Mouse (Mus musculus): Measurements from ENCODE around the gene Wdfy3. TPM values are rescaled to one million over a fixed set of nuclear protein-coding genes. Genes with fewer than 3 reads are reported as not detected.
"Not testable (repeated sequence)": the region's sequence is repeated elsewhere in the genome, so short reads cannot be mapped to it uniquely, and the experiment has no call there.

The Wdfy3 gene
- polyA plus RNA-seq, 1 experiment from 2014 or later, result 17.2 TPM

DNA sequence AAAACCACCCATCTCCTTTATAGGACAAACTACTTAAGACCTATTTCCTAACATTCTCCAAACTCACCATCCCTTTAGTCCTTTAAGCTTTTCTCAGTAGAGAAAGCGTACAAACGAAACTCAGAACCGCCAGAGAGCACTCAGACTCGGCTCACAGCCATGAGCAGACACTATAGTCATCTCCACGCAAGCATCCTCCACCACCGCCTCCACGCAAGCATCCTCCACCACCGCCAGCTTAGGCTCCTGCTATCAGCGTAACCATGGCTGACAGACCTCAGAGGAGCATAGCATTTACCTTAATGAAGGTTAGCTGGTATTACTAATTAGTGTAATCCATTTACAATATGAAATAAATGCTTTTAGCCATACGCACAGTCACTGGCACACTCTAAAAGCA lies 81.2 kb downstream of the Wdfy3 start:
- 95% methylated on average over 10 of the region's 10 CpGs for WGBS
- no peak for DNase-seq (ENCODE audit: low spot score)

DNA sequence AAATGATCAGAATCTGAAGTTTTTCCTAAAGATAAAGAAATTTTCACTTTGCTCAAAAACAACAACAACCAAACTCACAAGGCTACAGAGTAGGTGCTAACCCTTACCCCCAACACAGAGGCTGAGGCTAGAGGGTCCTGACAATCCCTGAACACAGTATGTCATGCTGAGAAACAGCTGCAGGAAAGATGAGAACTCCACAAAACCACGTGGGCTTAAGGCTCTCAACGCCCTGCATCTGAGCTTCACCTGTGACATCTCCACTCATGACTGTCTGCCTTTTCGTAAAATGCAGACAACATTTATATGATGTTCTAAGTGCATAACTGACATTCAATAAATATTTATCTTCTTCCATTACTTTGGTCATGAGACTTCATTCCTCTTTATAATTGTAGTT lies 83.0 kb downstream of the Wdfy3 start:
- H3K27me3 ChIP-seq (replicated peaks; ENCODE audit: low read depth, poor library complexity, severe bottlenecking), result no peaks in the 10 kb centered on the region
- 75% methylated on average over 3 of the region's 3 CpGs for WGBS
- H3K27ac ChIP-seq (replicated peaks), result no peak overlapping the region
- no peaks in the 10 kb centered on the region for H3K9me3 ChIP-seq
- no peak overlapping the region for H3K4me3 ChIP-seq
- H3K36me3 ChIP-seq (replicated peaks), result peaks cover 18% of the 10 kb centered on the region
- peaks cover 10% of the 10 kb centered on the region for H3K4me1 ChIP-seq
- no peak for DNase-seq (ENCODE audit: low spot score)

More for the DNA sequence above, 81.2 kb downstream of the Wdfy3 start:
- Histone ChIP-seq H3K4me3 (no peak overlapping the region), H3K4me1 (peaks cover 10% of the 10 kb centered on the region), H3K36me3 (replicated peaks) (peaks cover 13% of the 10 kb centered on the region; the same call in 1 of the 2 replicates), H3K27me3 (replicated peaks; ENCODE audit: low read depth, poor library complexity, severe bottlenecking) (no peaks in the 10 kb centered on the region), H3K27ac (replicated peaks) (no peak overlapping the region), H3K9me3 (no peaks in the 10 kb centered on the region)

DNA sequence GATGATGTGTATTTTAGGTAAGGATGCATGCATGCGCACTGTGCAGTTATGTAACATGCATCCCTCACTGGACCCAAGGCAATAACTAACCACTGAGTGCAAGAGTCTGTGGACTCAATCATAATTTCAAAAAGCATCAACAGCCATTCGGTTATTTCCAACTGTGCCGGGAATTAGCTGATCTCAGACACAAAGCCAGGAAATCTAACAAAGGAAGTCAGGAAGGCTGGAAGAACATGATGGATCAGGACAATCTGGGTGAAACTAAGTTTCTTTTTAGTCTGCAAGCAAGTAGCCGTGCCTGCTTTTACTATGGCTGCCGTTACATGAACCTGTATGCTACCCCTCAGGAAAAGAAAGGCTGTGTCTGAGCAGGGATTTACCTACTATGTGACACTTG lies 87.5 kb downstream of the Wdfy3 start:
- Histone ChIP-seq H3K4me3 (no peak overlapping the region), H3K27ac (replicated peaks) (no peak overlapping the region), H3K36me3 (replicated peaks) (peaks cover 51% of the 10 kb centered on the region), H3K9me3 (no peaks in the 10 kb centered on the region), H3K27me3 (replicated peaks; ENCODE audit: low read depth, poor library complexity, severe bottlenecking) (no peaks in the 10 kb centered on the region), H3K4me1 (no peaks in the 10 kb centered on the region)
- WGBS, result 87% methylated on average over 5 of the region's 5 CpGs
- no peak for DNase-seq (ENCODE audit: low spot score)

DNA sequence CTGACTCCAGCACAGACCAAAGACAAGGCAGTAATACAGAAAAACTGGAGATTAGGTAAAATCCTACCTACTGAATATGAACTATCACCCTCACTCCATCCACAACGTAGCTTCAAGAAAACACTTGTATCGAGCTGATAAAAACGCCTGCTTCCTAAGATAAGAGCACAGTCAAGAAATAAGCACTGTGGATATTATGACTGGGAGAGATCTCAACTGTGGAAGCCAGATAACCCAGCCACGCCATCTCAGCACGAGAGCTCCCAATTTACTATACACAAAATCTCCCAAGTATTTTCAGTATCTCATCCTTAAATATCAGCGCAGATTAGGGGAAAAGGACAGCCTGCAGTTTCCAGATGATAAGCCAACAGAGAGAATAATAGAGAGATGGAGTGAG lies 90.1 kb downstream of the Wdfy3 start:
- WGBS, result 95% methylated on average over 6 of the region's 6 CpGs
- H3K4me1 ChIP-seq, result no peaks in the 10 kb centered on the region
- no peaks in the 10 kb centered on the region for H3K27me3 ChIP-seq (replicated peaks; ENCODE audit: low read depth, poor library complexity, severe bottlenecking)
- DNase-seq (ENCODE audit: low spot score), result no peak
- no peak overlapping the region for H3K27ac ChIP-seq (replicated peaks)
- H3K4me3 ChIP-seq, result no peak overlapping the region
- H3K9me3 ChIP-seq, result no peaks in the 10 kb centered on the region
- H3K36me3 ChIP-seq (replicated peaks), result peaks cover 57% of the 10 kb centered on the region

DNA sequence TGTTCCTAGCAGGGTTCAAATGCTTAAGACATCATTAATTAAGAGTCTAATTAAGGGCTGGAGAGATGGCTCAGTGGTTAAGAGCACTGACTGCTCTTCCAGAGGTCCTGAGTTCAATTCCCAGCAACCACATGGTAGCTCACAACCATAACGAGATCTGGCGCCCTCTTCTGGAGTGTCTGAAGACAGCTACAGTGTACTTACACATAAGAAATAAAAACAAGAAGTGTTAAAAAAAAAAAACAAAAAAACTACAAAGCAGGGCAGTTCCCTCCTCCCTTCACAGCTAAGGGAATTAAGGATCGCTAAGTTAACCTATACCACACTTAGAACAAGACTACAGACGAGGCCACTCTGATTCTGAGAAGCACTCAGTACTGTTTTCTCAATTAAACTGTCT lies 97.1 kb downstream of the Wdfy3 start:
- H3K9me3 ChIP-seq; H3K4me3 ChIP-seq; H3K27me3 ChIP-seq (replicated peaks; ENCODE audit: low read depth, poor library complexity, severe bottlenecking); DNase-seq (ENCODE audit: low spot score); H3K27ac ChIP-seq (replicated peaks): not testable (repeated sequence)
- Histone ChIP-seq H3K4me1 (peaks cover 27% of the 10 kb centered on the region), H3K36me3 (replicated peaks) (peaks cover 39% of the 10 kb centered on the region)
- WGBS, result 74% methylated on average over 4 of the region's 4 CpGs

DNA sequence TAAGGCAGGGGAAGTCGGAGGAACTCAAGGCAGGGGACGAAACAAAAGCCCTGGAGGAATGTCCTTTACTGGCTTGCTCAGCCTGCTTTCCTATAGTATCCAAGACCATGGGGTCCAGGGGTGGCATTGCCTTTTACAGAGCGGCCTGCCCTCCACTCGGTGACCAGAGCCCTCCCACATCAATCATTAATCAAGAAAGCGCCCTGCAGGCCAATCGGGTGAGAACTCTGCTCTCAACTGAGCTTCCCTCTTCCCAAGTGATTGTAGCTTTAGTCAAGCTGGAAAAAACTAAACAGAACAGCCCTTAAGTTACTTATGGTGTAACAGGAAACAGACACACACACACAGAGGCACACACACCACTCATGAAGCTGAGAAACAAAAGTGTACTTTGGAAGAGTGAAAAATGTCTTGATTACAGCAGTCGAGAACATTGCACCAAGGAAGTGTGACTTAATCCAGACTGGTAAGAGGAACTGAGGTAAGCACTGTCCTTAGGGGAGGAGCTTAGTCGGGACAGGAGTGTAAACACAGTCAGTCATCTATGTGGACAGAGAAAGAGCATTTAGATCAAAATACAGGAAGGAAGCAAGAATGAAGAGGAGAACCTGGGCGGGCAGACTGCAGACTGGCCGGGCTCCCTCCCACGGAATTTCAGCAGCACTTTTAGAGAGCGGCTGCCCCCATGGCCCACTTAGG lies 101.4 kb downstream of the Wdfy3 start:
- H3K9me3 ChIP-seq, result no peaks in the 10 kb centered on the region
- DNase-seq (ENCODE audit: low spot score), result peak; percentile 35
- WGBS, result 42% methylated on average over 12 of the region's 12 CpGs
- H3K27ac ChIP-seq (replicated peaks), result peak overlapping the region; percentile 60
- H3K27me3 ChIP-seq (replicated peaks; ENCODE audit: low read depth, poor library complexity, severe bottlenecking), result no peaks in the 10 kb centered on the region
- peaks cover 48% of the 10 kb centered on the region for H3K36me3 ChIP-seq (replicated peaks)
- H3K4me1 ChIP-seq, result peaks cover 30% of the 10 kb centered on the region
- no peak overlapping the region for H3K4me3 ChIP-seq

DNA sequence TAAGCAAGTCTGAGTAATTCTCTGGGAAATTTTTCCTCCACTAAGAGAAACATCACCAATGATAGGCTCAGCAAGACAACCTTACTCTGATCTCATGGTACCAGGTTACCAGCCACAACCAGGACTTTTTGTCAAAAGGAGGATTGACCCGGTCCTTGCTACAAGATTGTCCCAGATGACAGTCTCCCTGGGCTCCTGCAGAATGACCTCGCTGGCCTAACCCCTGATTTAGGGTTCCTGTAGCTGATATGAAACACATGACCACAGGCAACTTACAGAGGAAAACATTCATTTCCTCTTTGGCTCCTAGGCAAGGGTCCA lies 101.9 kb downstream of the Wdfy3 start:
- WGBS, result 39% methylated on average over 2 of the region's 2 CpGs
- Histone ChIP-seq H3K27me3 (replicated peaks; ENCODE audit: low read depth, poor library complexity, severe bottlenecking) (no peaks in the 10 kb centered on the region), H3K36me3 (replicated peaks) (peaks cover 53% of the 10 kb centered on the region), H3K4me3 (no peak overlapping the region), H3K27ac (replicated peaks) (peak overlapping the region; percentile 60), H3K9me3 (no peaks in the 10 kb centered on the region), H3K4me1 (peaks cover 30% of the 10 kb centered on the region)
- DNase-seq (ENCODE audit: low spot score), result no peak

DNA sequence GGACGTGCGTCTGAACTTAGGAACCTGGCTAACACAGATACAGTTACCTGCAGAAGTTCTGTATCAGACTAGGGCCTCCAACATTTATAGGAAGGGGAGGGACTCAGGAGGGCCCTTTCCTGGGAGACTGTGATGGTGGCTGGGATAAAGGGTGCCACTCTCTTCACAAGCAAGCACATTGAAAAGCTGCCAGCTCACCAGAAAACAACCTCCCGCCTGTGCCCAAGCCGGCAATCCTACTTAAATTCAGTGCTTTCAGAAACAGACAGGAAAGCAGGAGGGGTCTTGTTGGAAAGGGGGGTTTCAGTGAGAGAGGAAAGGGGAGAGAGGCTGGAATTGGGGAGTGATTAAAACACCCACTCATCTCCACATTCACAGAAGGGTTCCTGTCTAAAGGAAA lies 106.9 kb downstream of the Wdfy3 start:
- no peaks in the 10 kb centered on the region for H3K27me3 ChIP-seq (replicated peaks; ENCODE audit: low read depth, poor library complexity, severe bottlenecking)
- H3K36me3 ChIP-seq (replicated peaks), result peaks cover 68% of the 10 kb centered on the region
- no peak overlapping the region for H3K27ac ChIP-seq (replicated peaks)
- H3K4me1 ChIP-seq, result peaks cover 6% of the 10 kb centered on the region
- DNase-seq (ENCODE audit: low spot score), result no peak
- H3K4me3 ChIP-seq, result no peak overlapping the region
- 91% methylated on average over 4 of the region's 4 CpGs for WGBS
- H3K9me3 ChIP-seq, result no peaks in the 10 kb centered on the region

DNA sequence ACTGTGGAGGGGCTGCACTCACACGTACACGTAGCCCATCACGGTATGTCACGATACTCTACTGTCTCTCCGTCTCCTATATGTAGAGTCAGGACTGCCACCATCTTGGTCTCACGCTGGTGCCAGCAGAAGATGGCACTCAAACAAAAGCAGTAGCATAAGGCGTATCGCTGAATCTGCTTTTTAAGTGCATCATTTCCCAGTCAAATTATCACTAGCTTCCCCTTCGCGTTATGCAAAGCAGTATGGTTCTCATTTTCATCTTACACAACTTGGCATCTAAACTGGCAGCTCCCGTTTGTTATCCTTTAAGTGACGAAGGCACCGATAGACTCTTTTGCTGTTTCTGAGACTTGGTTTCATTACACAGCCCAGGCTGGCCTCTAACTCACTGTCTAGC lies 110.4 kb downstream of the Wdfy3 start:
- Histone ChIP-seq H3K4me3 (no peak overlapping the region), H3K27ac (replicated peaks) (no peak overlapping the region), H3K9me3 (no peaks in the 10 kb centered on the region), H3K27me3 (replicated peaks; ENCODE audit: low read depth, poor library complexity, severe bottlenecking) (no peaks in the 10 kb centered on the region), H3K4me1 (no peaks in the 10 kb centered on the region), H3K36me3 (replicated peaks) (peaks cover 80% of the 10 kb centered on the region)
- WGBS, result 96% methylated on average over 13 of the region's 13 CpGs
- no peak for DNase-seq (ENCODE audit: low spot score)

DNA sequence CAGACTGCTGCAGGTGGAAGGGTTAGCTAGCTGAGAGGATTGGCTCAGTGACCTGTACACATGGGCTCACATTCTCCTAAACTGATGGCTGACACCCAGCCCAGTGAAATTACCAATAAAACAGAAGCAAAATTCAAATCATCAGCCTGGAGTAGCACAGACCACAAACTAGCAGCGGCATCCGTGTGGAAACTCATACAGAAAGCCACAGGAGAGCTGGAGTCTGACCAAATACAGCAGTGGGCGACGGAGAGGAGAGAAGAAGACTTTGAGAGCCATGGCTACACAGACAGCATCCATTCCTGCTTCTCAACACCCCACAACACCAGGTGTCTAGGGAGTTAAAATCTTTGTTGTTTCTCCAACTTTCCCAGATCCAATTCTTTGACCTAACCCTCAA lies 110.8 kb downstream of the Wdfy3 start:
- 96% methylated on average over 4 of the region's 4 CpGs for WGBS
- Histone ChIP-seq H3K4me1 (no peaks in the 10 kb centered on the region), H3K27ac (replicated peaks) (no peak overlapping the region), H3K36me3 (replicated peaks) (peaks cover 84% of the 10 kb centered on the region), H3K9me3 (no peaks in the 10 kb centered on the region), H3K4me3 (no peak overlapping the region), H3K27me3 (replicated peaks; ENCODE audit: low read depth, poor library complexity, severe bottlenecking) (no peaks in the 10 kb centered on the region)
- DNase-seq (ENCODE audit: low spot score), result no peak

DNA sequence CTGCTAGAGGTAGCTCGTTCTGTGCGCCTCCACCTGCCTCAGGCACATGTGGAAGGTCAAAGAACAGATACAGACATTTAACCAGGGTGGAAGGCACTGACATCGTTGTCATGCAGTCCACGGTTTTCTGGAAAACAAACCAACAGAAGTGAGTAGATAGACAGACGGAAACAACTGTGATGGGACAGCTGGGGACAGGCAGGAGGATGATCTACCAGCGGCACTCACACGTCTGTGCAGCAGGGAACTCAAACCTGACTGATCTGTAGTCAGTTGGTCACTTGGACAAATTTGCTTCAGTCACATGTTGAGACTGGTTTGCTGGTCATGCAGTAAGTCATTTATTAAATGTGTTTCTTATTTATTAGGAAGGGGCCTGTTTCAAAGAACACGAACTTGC lies 112.3 kb downstream of the Wdfy3 start:
- H3K27ac ChIP-seq (replicated peaks), result no peak overlapping the region
- no peaks in the 10 kb centered on the region for H3K4me1 ChIP-seq
- no peaks in the 10 kb centered on the region for H3K9me3 ChIP-seq
- H3K27me3 ChIP-seq (replicated peaks; ENCODE audit: low read depth, poor library complexity, severe bottlenecking), result no peaks in the 10 kb centered on the region
- H3K36me3 ChIP-seq (replicated peaks), result peaks cover 89% of the 10 kb centered on the region
- WGBS, result 83% methylated on average over 8 of the region's 8 CpGs
- DNase-seq (ENCODE audit: low spot score), result no peak
- no peak overlapping the region for H3K4me3 ChIP-seq

DNA sequence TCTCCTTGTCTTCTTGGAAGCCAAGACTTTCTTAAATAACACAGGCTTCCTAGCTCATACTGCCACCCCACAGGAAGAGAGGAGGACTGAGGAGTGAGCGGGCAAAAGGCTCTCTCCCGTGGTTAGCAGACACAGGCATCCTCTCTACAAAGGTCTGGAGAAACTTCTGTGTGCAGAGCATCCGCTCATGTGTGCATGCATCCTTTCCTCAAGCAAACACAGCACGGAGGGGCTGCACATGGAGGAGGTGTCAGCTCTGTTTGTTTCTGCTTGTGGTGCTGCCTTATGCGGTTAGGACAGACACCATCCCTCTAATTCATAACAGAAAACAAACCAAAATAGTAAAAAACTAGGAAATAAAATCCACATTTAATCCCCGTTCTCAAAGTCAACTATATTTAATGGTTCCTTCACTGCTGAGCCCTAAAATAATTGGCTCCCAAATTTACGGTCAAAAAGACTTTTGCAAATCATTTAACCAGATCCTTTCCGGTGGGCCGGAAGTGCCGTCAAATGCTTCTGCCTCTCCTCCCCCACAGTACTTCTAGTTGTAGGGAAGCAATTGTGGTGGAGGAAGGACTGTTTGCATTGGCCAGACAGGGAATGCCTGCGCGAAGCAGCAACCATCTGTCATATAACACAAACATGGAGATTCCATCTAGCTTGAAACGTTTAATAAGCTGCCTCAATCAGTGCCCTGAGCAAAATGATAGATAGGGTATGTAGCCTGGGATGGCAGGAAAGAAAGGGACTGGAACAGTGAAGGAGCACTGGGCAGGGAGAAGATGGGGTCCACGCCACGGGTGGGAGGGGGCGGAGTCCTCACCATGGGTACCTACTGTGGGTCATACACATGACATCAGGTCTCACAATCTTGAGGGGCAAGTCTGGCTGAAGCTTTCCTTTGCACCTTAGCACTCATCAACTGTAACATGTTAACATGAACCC lies 115.1 kb downstream of the Wdfy3 start:
- WGBS, result 92% methylated on average over 16 of the region's 16 CpGs
- Histone ChIP-seq H3K9me3 (no peaks in the 10 kb centered on the region), H3K27ac (replicated peaks) (no peak overlapping the region), H3K36me3 (replicated peaks) (peaks cover 94% of the 10 kb centered on the region), H3K4me3 (no peak overlapping the region), H3K4me1 (no peaks in the 10 kb centered on the region), H3K27me3 (replicated peaks; ENCODE audit: low read depth, poor library complexity, severe bottlenecking) (no peaks in the 10 kb centered on the region)
- no peak for DNase-seq (ENCODE audit: low spot score)

DNA sequence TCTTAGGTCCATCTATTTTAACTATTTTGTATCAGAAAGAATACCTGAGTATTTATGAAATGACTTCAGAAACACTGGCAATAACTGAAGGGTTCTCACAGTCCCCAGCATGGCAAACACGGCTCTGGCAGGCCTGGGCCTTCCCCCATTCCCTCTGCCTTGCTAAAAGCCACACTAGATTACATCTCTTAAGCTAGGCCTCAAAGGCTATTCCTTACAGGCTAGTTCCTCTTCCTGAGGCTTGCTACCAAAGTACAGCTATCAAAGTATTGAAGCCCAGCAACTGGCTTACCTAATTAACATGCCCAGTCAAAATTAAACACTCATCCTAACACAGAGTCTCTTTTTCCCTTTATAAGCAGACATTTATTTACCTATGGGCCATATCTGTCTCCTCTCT lies 117.8 kb downstream of the Wdfy3 start:
- H3K27me3 ChIP-seq (replicated peaks; ENCODE audit: low read depth, poor library complexity, severe bottlenecking), result no peaks in the 10 kb centered on the region
- no peaks in the 10 kb centered on the region for H3K9me3 ChIP-seq
- WGBS, result 97% methylated on average over 1 of the region's 1 CpGs
- peaks cover 3% of the 10 kb centered on the region; the same call in 1 of the 2 replicates for H3K4me1 ChIP-seq
- H3K36me3 ChIP-seq (replicated peaks), result peaks cover 100% of the 10 kb centered on the region
- H3K4me3 ChIP-seq, result no peak overlapping the region
- DNase-seq (ENCODE audit: low spot score), result no peak
- H3K27ac ChIP-seq (replicated peaks), result no peak overlapping the region
